Mouse (Mus musculus): ENCODE data around the gene Usp53. TPM values are rescaled to one million over a fixed set of nuclear protein-coding genes. Genes with fewer than 3 reads are reported as not detected.

The Usp53 gene
- total and polyA plus RNA-seq, 2 experiments from 2014 or later: 11.9 to 19.2 TPM

GRCm38 (mm10) chr3:122915493-122915892 is 68.8 kb downstream of the Usp53 start:
- Histone ChIP-seq H3K36me3 (ENCODE audit: insufficient read depth) (no peaks in the 10 kb centered on the region), H3K9me3 (ENCODE audit: low read length) (no peaks in the 10 kb centered on the region), H3K9ac (no peak overlapping the region), H3K4me3 (ENCODE audit: low read depth, low read length) (no peak overlapping the region), H3K27me3 (ENCODE audit: insufficient read depth, low read length) (no peaks in the 10 kb centered on the region), H3K4me2 (ENCODE audit: low read depth) (no peak overlapping the region), H3K4me1 (ENCODE audit: insufficient read depth) (no peaks in the 10 kb centered on the region), H3K27ac (ENCODE audit: low read depth, low read length) (no peak overlapping the region)
- TF ChIP-seq CTCF (IDR thresholded peaks at IDR 0.05; ENCODE audit: low read depth): no peak
- 92% methylated on average over 5 of the region's 5 CpGs for WGBS
- DNase-seq (no peak), ATAC-seq (no peak)

GRCm38 (mm10) chr3:122907841-122908240 is 76.5 kb downstream of the Usp53 start:
- H3K9me3 ChIP-seq (ENCODE audit: low read length): no peaks in the 10 kb centered on the region
- TF ChIP-seq CTCF (IDR thresholded peaks at IDR 0.05; ENCODE audit: low read depth): no peak
- H3K4me3 ChIP-seq (ENCODE audit: low read depth, low read length): no peak overlapping the region
- 87% methylated on average over 2 of the region's 2 CpGs for WGBS
- no peak overlapping the region for H3K27ac ChIP-seq (ENCODE audit: low read depth, low read length)
- H3K4me2 ChIP-seq (ENCODE audit: low read depth): no peak overlapping the region
- no peaks in the 10 kb centered on the region for H3K4me1 ChIP-seq (ENCODE audit: insufficient read depth)
- no peak for ATAC-seq
- no peaks in the 10 kb centered on the region for H3K36me3 ChIP-seq (ENCODE audit: insufficient read depth)
- no peak for DNase-seq
- H3K9ac ChIP-seq: no peak overlapping the region
- no peaks in the 10 kb centered on the region for H3K27me3 ChIP-seq (ENCODE audit: insufficient read depth, low read length)

DNA sequence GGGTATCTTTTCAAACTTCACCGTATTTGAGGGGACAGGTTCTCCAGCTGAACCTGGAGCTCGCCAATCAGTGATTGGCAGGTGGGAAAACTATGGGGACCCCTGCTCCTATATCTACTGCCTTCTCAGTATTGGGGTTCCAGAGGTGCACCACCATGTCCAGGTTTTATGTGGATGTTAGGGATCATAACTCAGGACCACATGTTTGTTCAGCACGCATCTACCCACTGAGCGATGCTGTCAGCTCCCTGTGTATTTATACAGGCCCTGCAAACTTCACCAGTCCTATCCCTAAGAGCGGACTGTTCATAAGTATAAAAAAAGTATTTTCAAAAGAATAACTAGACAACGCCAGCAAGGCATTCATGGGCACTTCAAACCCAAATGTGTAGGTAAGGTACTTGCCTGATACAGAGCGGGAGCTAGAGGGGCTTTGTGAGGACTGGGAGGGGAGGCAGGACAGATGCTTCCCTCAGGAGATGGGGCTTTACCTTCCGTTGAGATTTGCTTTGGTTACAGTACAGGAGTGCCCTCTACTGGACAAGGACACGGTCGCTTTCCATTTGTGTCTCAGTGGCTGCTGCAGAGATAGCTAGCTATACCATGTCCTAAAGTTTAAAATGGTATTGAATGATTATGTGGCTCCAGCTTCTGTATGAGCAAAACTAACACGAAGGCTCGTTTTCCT is 80.4 kb downstream of the Usp53 start:
- WGBS: 44% methylated on average over 12 of the region's 12 CpGs
- H3K4me2 ChIP-seq (ENCODE audit: low read depth): no peak overlapping the region
- no peaks in the 10 kb centered on the region for H3K4me1 ChIP-seq (ENCODE audit: insufficient read depth)
- H3K27ac ChIP-seq (ENCODE audit: low read depth, low read length): no peak overlapping the region
- H3K27me3 ChIP-seq (ENCODE audit: insufficient read depth, low read length): no peaks in the 10 kb centered on the region
- no peak overlapping the region for H3K9ac ChIP-seq
- peak; percentile 90 for TF ChIP-seq CTCF (IDR thresholded peaks at IDR 0.05; ENCODE audit: low read depth)
- no peaks in the 10 kb centered on the region for H3K36me3 ChIP-seq (ENCODE audit: insufficient read depth)
- no peak overlapping the region for H3K4me3 ChIP-seq (ENCODE audit: low read depth, low read length)
- peak; percentile 87 for DNase-seq
- H3K9me3 ChIP-seq (ENCODE audit: low read length): no peaks in the 10 kb centered on the region
- ATAC-seq: peak; percentile 82

- H3K36me3 ChIP-seq (ENCODE audit: insufficient read depth): no peaks in the 10 kb centered on the region
- 56% methylated on average over 6 of the region's 6 CpGs for WGBS
Measured at GRCm38 (mm10) chr3:122898254-122898653, 86.1 kb downstream of the Usp53 start.

DNA sequence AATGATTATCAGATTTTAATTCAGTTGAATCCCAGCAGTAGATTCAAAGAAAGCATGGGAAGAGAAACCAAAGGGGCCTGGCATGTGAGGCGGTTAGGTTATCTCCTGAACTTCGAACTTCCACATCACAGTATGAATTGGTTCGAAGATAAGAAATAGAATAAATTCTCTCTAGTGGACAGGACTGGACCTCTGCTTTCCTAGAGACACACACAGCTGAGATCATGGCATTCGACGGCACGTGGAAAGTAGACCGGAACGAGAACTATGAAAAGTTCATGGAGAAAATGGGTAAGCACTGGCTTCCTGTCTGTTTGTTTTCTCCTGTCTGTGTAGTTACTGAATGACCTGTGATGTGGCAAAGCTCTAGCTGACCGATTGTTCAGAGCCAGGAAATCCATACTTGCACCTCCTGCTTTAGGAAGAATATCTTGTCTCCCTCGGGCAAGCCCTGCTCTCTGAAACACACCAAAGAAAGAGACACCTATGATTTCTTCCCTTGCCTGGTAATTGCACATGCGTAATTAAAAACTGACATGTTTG is 89.0 kb downstream of the Usp53 start:
- DNase-seq (no peak), ATAC-seq (no peak)
- Histone ChIP-seq H3K27me3 (ENCODE audit: insufficient read depth, low read length) (no peaks in the 10 kb centered on the region), H3K9me3 (ENCODE audit: low read length) (no peaks in the 10 kb centered on the region), H3K27ac (ENCODE audit: low read depth, low read length) (no peak overlapping the region), H3K9ac (no peak overlapping the region), H3K36me3 (ENCODE audit: insufficient read depth) (no peaks in the 10 kb centered on the region), H3K4me3 (ENCODE audit: low read depth, low read length) (no peak overlapping the region), H3K4me2 (ENCODE audit: low read depth) (no peak overlapping the region), H3K4me1 (ENCODE audit: insufficient read depth) (no peaks in the 10 kb centered on the region)
- 85% methylated on average over 11 of the region's 11 CpGs for WGBS
- no peak for TF ChIP-seq CTCF (IDR thresholded peaks at IDR 0.05; ENCODE audit: low read depth)

More at GRCm38 (mm10) chr3:122898254-122898653, 86.1 kb downstream of the Usp53 start:
- H3K9me3 ChIP-seq (ENCODE audit: low read length): no peaks in the 10 kb centered on the region
- no peaks in the 10 kb centered on the region for H3K27me3 ChIP-seq (ENCODE audit: insufficient read depth, low read length)
- H3K9ac ChIP-seq: no peak overlapping the region
- no peak overlapping the region for H3K4me3 ChIP-seq (ENCODE audit: low read depth, low read length)
- H3K4me1 ChIP-seq (ENCODE audit: insufficient read depth): no peaks in the 10 kb centered on the region
- no peak overlapping the region for H3K4me2 ChIP-seq (ENCODE audit: low read depth)
- no peak overlapping the region for H3K27ac ChIP-seq (ENCODE audit: low read depth, low read length)
- TF ChIP-seq CTCF (IDR thresholded peaks at IDR 0.05; ENCODE audit: low read depth): no peak
- DNase-seq (no peak), ATAC-seq (no peak)

- ATAC-seq (no peak), DNase-seq (no peak)
- H3K27me3 ChIP-seq (ENCODE audit: insufficient read depth, low read length): no peaks in the 10 kb centered on the region
- no peaks in the 10 kb centered on the region for H3K9me3 ChIP-seq (ENCODE audit: low read length)
- H3K9ac ChIP-seq: no peak within 1 kb of the TSS
- H3K4me1 ChIP-seq (ENCODE audit: insufficient read depth): no peaks in the 10 kb centered on the region
- H3K4me2 ChIP-seq (ENCODE audit: low read depth): no peak within 1 kb of the TSS
- no peak for TF ChIP-seq CTCF (IDR thresholded peaks at IDR 0.05; ENCODE audit: low read depth)
- no peak within 1 kb of the TSS for H3K4me3 ChIP-seq (ENCODE audit: low read depth, low read length)
- H3K27ac ChIP-seq (ENCODE audit: low read depth, low read length): no peak within 1 kb of the TSS
- no peaks in the 10 kb centered on the region for H3K36me3 ChIP-seq (ENCODE audit: insufficient read depth)
- WGBS: 94% methylated on average over 3 of the region's 3 CpGs
Measured at GRCm38 (mm10) chr3:122894772-122895171, 89.5 kb downstream of the Usp53 start, which contains the start of gene Fabp2. Gene Fabp2, plus strand, starts transcription at chr3:122895072.

- WGBS: 92% methylated on average over 5 of the region's 5 CpGs
- H3K4me1 ChIP-seq (ENCODE audit: insufficient read depth): no peaks in the 10 kb centered on the region
- TF ChIP-seq CTCF (IDR thresholded peaks at IDR 0.05; ENCODE audit: low read depth): no peak
- ATAC-seq (no peak), DNase-seq (no peak)
- H3K9me3 ChIP-seq (ENCODE audit: low read length): no peaks in the 10 kb centered on the region
- H3K4me3 ChIP-seq (ENCODE audit: low read depth, low read length): no peak overlapping the region
- no peak overlapping the region for H3K27ac ChIP-seq (ENCODE audit: low read depth, low read length)
- no peaks in the 10 kb centered on the region for H3K27me3 ChIP-seq (ENCODE audit: insufficient read depth, low read length)
- H3K36me3 ChIP-seq (ENCODE audit: insufficient read depth): no peaks in the 10 kb centered on the region
- no peak overlapping the region for H3K9ac ChIP-seq
- H3K4me2 ChIP-seq (ENCODE audit: low read depth): no peak overlapping the region
Measured at GRCm38 (mm10) chr3:122888371-122888819, 95.9 kb downstream of the Usp53 start.
